Mouse (Mus musculus): Measurements from ENCODE around the gene Chl1. TPM values are rescaled to one million over a fixed set of nuclear protein-coding genes. Genes with fewer than 3 reads are reported as not detected.

The Chl1 gene
- polyA plus RNA-seq, 1 experiment from 2014 or later, result 1.2 TPM

GRCm38 (mm10) chr6:103699895-103700294, 189.5 kb downstream of the Chl1 start:
- no peak overlapping the region for H3K4me3 ChIP-seq (ENCODE audit: low read length)

GRCm38 (mm10) chr6:103700336-103700735, 189.9 kb downstream of the Chl1 start:
- H3K36me3 ChIP-seq (ENCODE audit: control insufficient read depth, insufficient read depth, low read length), result no peaks in the 10 kb centered on the region
- H3K9ac ChIP-seq (ENCODE audit: low read depth, low read length), result no peak overlapping the region
- H3K27ac ChIP-seq (ENCODE audit: low read depth, low read length), result no peak overlapping the region
- WGBS, result 56% methylated on average over 7 of the region's 7 CpGs
- no peaks in the 10 kb centered on the region for H3K27me3 ChIP-seq (ENCODE audit: control insufficient read depth, insufficient read depth, low read length)
- no peak overlapping the region for H3K4me2 ChIP-seq (replicated peaks; ENCODE audit: low read depth, low read length)
- H3K4me3 ChIP-seq (ENCODE audit: low read length), result no peak overlapping the region
- H3K4me1 ChIP-seq (ENCODE audit: control insufficient read depth, insufficient read depth, low read length), result no peaks in the 10 kb centered on the region
- no peaks in the 10 kb centered on the region for H3K9me3 ChIP-seq (ENCODE audit: control insufficient read depth, low read length)
- no peak for ATAC-seq (ENCODE audit: low FRiP score, low TSS enrichment)

More at GRCm38 (mm10) chr6:103699895-103700294, 189.5 kb downstream of the Chl1 start:
- Histone ChIP-seq H3K9me3 (ENCODE audit: control insufficient read depth, low read length) (no peaks in the 10 kb centered on the region), H3K9ac (ENCODE audit: low read depth, low read length) (no peak overlapping the region), H3K4me1 (ENCODE audit: control insufficient read depth, insufficient read depth, low read length) (no peaks in the 10 kb centered on the region), H3K4me2 (replicated peaks; ENCODE audit: low read depth, low read length) (no peak overlapping the region), H3K27ac (ENCODE audit: low read depth, low read length) (no peak overlapping the region), H3K27me3 (ENCODE audit: control insufficient read depth, insufficient read depth, low read length) (no peaks in the 10 kb centered on the region), H3K36me3 (ENCODE audit: control insufficient read depth, insufficient read depth, low read length) (no peaks in the 10 kb centered on the region)
- 79% methylated on average over 1 of the region's 1 CpGs for WGBS
- no peak for ATAC-seq (ENCODE audit: low FRiP score, low TSS enrichment)

DNA sequence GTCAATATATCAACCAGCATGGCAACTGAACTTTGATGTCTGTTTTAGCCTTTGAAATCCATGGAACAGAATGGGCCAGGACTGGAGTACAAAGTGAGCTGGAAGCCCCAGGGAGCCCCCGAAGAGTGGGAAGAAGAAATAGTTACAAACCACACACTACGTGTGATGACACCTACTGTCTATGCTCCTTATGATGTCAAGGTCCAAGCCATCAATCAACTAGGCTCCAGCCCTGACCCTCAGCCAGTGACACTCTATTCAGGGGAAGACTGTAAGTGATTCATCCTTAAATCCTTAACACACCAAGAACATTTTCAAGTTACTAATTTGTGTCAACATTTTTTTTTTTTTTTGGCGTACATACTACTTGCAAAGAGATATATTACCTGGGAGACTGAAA, 196.0 kb downstream of the Chl1 start:
- ATAC-seq (ENCODE audit: low FRiP score, low TSS enrichment), result no peak
- WGBS, result 78% methylated on average over 3 of the region's 3 CpGs

DNA sequence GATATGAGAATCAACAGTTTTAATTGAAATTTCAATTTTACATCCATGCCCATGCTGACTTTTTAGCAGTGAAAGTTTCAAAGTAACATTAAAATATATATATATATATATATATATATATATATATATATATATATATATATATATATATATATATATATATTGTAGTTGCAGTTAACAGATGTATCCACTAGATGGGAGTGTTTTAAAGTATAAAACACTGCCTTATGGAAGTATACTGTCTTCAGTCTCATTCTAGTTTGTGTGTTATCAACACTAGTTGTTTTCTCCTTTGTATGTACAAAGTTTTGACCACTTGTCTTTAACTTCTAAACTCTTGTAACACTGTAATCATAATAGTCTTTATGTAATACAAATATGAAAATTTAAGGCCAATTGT, 228.9 kb downstream of the Chl1 start:
- Histone ChIP-seq H3K9ac (ENCODE audit: low read depth, low read length) (no peak overlapping the region), H3K36me3 (ENCODE audit: control insufficient read depth, insufficient read depth, low read length) (no peaks in the 10 kb centered on the region), H3K27ac (ENCODE audit: low read depth, low read length) (no peak overlapping the region), H3K27me3 (ENCODE audit: control insufficient read depth, insufficient read depth, low read length) (no peaks in the 10 kb centered on the region), H3K9me3 (ENCODE audit: control insufficient read depth, low read length) (no peaks in the 10 kb centered on the region), H3K4me3 (ENCODE audit: low read length) (no peak overlapping the region), H3K4me2 (replicated peaks; ENCODE audit: low read depth, low read length) (no peak overlapping the region), H3K4me1 (ENCODE audit: control insufficient read depth, insufficient read depth, low read length) (no peaks in the 10 kb centered on the region)
- no peak for ATAC-seq (ENCODE audit: low FRiP score, low TSS enrichment)

More for the DNA sequence above, 196.0 kb downstream of the Chl1 start:
- H3K4me2 ChIP-seq (replicated peaks; ENCODE audit: low read depth, low read length), result no peak overlapping the region
- H3K27ac ChIP-seq (ENCODE audit: low read depth, low read length), result no peak overlapping the region
- no peaks in the 10 kb centered on the region for H3K4me1 ChIP-seq (ENCODE audit: control insufficient read depth, insufficient read depth, low read length)
- H3K4me3 ChIP-seq (ENCODE audit: low read length), result no peak overlapping the region
- no peaks in the 10 kb centered on the region for H3K27me3 ChIP-seq (ENCODE audit: control insufficient read depth, insufficient read depth, low read length)
- H3K9ac ChIP-seq (ENCODE audit: low read depth, low read length), result no peak overlapping the region
- no peaks in the 10 kb centered on the region for H3K9me3 ChIP-seq (ENCODE audit: control insufficient read depth, low read length)
- no peaks in the 10 kb centered on the region for H3K36me3 ChIP-seq (ENCODE audit: control insufficient read depth, insufficient read depth, low read length)

DNA sequence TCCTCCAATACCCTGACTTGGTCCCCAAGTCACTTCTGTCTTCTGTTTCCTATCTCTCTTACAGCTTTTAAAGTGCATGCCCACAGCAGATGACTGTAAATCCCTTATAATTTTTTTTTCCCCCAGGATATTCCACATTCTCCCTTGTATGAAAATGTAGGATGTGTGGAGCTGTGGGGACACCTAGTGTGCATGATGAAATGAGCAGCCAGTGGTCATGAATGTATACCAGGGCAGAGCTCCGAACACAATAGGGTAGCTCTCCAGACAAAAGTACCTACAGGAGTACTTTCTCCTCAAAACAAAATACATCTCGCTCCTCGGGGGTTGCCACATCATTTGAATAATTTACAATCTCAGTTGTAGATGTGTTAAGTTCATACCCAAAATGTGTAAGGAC, 232.4 kb downstream of the Chl1 start:
- Histone ChIP-seq H3K4me1 (ENCODE audit: control insufficient read depth, insufficient read depth, low read length) (no peaks in the 10 kb centered on the region), H3K4me2 (replicated peaks; ENCODE audit: low read depth, low read length) (no peak overlapping the region), H3K27me3 (ENCODE audit: control insufficient read depth, insufficient read depth, low read length) (no peaks in the 10 kb centered on the region), H3K9ac (ENCODE audit: low read depth, low read length) (no peak overlapping the region), H3K36me3 (ENCODE audit: control insufficient read depth, insufficient read depth, low read length) (no peaks in the 10 kb centered on the region), H3K9me3 (ENCODE audit: control insufficient read depth, low read length) (no peaks in the 10 kb centered on the region), H3K27ac (ENCODE audit: low read depth, low read length) (no peak overlapping the region), H3K4me3 (ENCODE audit: low read length) (no peak overlapping the region)
- ATAC-seq (ENCODE audit: low FRiP score, low TSS enrichment), result no peak
- 71% methylated on average over 3 of the region's 3 CpGs for WGBS

GRCm38 (mm10) chr6:103746103-103746502, 235.7 kb downstream of the Chl1 start:
- Histone ChIP-seq H3K4me1 (ENCODE audit: control insufficient read depth, insufficient read depth, low read length) (no peaks in the 10 kb centered on the region), H3K4me2 (replicated peaks; ENCODE audit: low read depth, low read length) (no peak overlapping the region), H3K27ac (ENCODE audit: low read depth, low read length) (no peak overlapping the region), H3K27me3 (ENCODE audit: control insufficient read depth, insufficient read depth, low read length) (no peaks in the 10 kb centered on the region), H3K4me3 (ENCODE audit: low read length) (no peak overlapping the region), H3K9me3 (ENCODE audit: control insufficient read depth, low read length) (no peaks in the 10 kb centered on the region), H3K9ac (ENCODE audit: low read depth, low read length) (no peak overlapping the region), H3K36me3 (ENCODE audit: control insufficient read depth, insufficient read depth, low read length) (no peaks in the 10 kb centered on the region)
- WGBS, result 30% methylated on average over 4 of the region's 4 CpGs
- no peak for ATAC-seq (ENCODE audit: low FRiP score, low TSS enrichment)

DNA sequence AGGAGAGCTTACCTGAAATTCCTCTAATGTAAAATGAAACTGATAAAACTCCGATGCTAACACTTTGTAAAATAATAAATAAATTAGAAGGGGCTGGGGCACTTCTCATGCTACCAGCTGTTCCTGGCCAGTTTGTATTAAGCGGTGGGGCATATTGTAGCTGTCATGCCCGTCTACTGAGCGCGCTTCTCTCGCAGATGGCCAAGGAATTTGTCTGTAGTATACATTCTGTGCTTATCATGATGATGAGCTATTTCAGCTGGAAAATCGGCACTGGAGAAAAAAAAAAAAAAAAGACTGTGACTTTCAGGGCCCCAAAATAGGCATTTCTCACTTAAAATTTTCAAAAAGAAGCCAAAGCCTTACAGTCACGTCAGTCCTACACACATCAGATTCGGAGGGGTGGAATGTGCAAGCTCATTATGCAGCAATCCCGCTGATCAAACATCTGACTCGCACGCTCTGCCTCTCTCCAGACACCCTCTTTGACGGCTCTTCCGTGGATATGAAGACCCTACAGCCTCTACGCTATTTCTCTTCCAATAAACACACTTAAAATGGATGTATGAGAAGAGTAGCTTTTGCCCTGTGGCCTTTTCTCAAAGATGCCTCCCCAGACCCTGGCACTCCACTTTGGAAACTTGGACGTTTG, 238.9 kb downstream of the Chl1 start:
- no peak overlapping the region for H3K4me2 ChIP-seq (replicated peaks; ENCODE audit: low read depth, low read length)
- no peaks in the 10 kb centered on the region for H3K4me1 ChIP-seq (ENCODE audit: control insufficient read depth, insufficient read depth, low read length)
- H3K9me3 ChIP-seq (ENCODE audit: control insufficient read depth, low read length), result no peaks in the 10 kb centered on the region
- no peaks in the 10 kb centered on the region for H3K27me3 ChIP-seq (ENCODE audit: control insufficient read depth, insufficient read depth, low read length)
- ATAC-seq (ENCODE audit: low FRiP score, low TSS enrichment), result no peak
- H3K27ac ChIP-seq (ENCODE audit: low read depth, low read length), result no peak overlapping the region
- no peak overlapping the region for H3K4me3 ChIP-seq (ENCODE audit: low read length)
- 74% methylated on average over 16 of the region's 16 CpGs for WGBS
- no peaks in the 10 kb centered on the region for H3K36me3 ChIP-seq (ENCODE audit: control insufficient read depth, insufficient read depth, low read length)
- no peak overlapping the region for H3K9ac ChIP-seq (ENCODE audit: low read depth, low read length)

DNA sequence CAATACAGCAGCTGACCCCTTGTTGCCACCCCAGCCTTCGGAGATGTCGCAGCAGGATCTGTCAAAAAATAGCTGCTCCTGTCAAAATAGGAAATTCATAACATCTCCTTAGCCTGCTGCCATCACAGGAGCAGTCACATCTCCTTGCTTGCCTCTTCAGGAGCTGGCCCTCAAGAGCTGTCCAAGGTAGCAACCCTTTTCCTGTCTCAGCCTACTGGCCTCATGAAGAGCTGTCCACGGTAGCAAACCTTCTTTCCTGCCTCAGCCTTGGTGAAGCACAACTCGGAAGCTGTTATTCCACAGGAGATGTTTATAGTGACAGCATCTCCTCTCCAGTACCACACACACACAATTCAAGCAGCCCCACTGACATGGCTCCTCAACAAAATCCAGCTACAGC, 243.5 kb downstream of the Chl1 start:
- Histone ChIP-seq H3K36me3 (ENCODE audit: control insufficient read depth, insufficient read depth, low read length) (no peaks in the 10 kb centered on the region), H3K4me1 (ENCODE audit: control insufficient read depth, insufficient read depth, low read length) (no peaks in the 10 kb centered on the region), H3K27me3 (ENCODE audit: control insufficient read depth, insufficient read depth, low read length) (no peaks in the 10 kb centered on the region), H3K9me3 (ENCODE audit: control insufficient read depth, low read length) (no peaks in the 10 kb centered on the region), H3K4me2 (replicated peaks; ENCODE audit: low read depth, low read length) (no peak overlapping the region), H3K4me3 (ENCODE audit: low read length) (no peak overlapping the region), H3K9ac (ENCODE audit: low read depth, low read length) (no peak overlapping the region), H3K27ac (ENCODE audit: low read depth, low read length) (no peak overlapping the region)
- 79% methylated on average over 4 of the region's 4 CpGs for WGBS
- no peak for ATAC-seq (ENCODE audit: low FRiP score, low TSS enrichment)

- H3K27ac ChIP-seq (ENCODE audit: low read depth, low read length), result no peak overlapping the region
- no peaks in the 10 kb centered on the region for H3K36me3 ChIP-seq (ENCODE audit: control insufficient read depth, insufficient read depth, low read length)
- H3K4me1 ChIP-seq (ENCODE audit: control insufficient read depth, insufficient read depth, low read length), result no peaks in the 10 kb centered on the region
- no peaks in the 10 kb centered on the region for H3K27me3 ChIP-seq (ENCODE audit: control insufficient read depth, insufficient read depth, low read length)
- H3K4me2 ChIP-seq (replicated peaks; ENCODE audit: low read depth, low read length), result no peak overlapping the region
- no peak overlapping the region for H3K4me3 ChIP-seq (ENCODE audit: low read length)
- ATAC-seq (ENCODE audit: low FRiP score, low TSS enrichment), result no peak
- WGBS, result 79% methylated on average over 3 of the region's 3 CpGs
- H3K9me3 ChIP-seq (ENCODE audit: control insufficient read depth, low read length), result no peaks in the 10 kb centered on the region
- H3K9ac ChIP-seq (ENCODE audit: low read depth, low read length), result no peak overlapping the region
Observed at GRCm38 (mm10) chr6:103766830-103767229, 256.4 kb downstream of the Chl1 start.
